Mouse (Mus musculus) monocyte, adult 2 months (primary cell): Measurements from ENCODE around the gene Dmrt1.

Experiments
- DNase-seq, 2 experiments: peaks; one replicate each; pipeline ENCODE4 v3.0.0; 2022; ENCODE audit warnings: low spot score in 2 of 2, low read depth in 1 of 2

The Dmrt1 gene

DNA sequence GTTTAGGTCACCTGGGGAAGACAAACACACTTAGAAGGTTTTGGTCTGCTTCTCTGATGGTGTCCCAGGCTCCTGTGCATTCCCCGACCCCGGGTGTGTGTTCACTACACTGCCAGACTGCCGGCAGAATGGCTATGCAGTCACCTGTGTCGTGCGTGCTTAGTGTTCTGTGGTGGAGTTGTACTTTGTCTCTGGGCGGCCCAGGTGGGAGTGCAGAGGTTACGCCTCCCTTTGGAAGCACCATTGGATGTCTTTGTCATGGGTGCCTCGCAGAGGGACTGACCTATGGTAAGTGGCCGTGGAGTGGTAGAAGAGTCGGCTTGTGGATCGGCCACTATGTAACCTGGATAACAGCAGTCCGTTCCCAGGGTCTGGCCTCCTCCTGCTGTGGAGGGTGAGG lies 59.0 kb downstream of the Dmrt1 start:
- no peak for DNase-seq

DNA sequence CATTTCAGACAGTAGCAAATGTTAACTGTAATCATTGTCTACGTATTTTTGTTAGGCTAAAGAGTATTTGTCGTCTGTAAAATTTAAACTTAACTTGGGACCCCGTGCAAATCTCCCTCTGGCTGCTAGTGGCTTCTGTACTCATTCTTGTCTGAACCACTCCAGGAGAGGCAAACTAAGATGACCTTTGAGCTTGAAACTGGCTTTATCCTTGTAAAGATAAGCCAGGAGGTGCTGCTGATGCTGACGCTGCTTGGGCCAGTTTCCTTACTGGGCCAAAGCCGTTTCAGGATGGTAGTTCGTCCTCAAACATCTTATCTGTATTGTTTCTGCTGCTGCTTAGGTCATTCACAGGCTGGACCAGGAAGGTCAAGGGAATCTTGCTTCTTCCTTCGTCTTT lies 64.4 kb downstream of the Dmrt1 start:
- no peak for DNase-seq

DNA sequence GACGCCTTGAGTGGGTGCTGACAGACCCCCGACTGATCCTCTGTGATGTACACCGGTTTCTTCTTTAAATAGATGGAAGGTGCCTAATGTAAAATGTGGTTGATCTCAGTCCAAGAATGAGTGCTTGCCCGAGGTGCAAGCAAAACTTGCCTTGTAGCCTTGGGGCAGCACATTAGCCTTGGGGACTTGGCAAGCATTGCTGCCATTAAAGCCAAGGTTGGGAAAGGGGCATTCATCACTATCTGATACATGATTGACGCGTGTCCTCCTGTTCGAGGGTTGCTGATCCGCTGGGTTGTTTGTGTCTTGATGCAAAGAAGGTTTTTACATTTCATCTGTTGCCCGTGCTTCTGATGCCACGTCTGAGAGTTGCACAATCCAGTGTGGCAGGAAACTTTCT lies 69.0 kb downstream of the Dmrt1 start:
- no peak for DNase-seq

DNA sequence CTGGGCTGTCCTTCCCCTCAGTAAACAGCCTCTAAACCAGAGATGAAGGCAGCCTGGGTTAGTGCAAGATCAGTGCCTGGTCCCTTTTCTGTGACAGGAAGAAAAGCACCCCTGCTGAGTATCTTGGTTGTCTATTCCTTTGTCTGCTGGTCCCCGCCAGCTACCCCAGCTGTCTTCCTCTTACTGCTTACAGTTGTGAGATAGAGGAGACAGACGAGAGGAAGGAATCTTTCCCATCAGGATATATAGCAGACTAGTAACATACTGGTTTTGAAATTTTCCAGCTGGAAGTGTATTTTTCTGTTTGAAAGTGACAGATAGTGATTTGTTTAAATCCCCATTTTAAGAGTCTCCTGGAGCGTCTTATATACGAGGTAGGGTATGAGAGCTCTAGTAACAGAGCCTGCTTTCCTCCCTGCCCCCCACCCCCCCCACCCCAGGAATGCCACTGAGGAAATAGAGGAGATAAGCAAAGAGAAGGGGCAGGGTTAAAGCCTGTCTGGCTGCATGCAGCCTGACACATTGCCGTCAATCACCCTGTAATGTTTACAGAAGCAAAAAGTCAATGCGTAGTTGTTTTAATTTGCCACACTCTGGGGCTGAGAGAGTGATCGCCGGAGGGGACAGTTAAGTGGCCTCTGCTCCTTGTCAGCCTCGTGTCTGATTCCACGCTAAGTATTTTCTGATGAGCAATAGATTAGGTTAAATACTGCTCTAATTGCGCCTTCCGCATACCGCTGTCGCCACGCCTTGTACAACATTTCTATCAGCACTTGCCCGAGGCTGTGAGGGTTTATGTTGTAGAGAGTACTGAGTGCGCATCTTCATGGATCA lies 69.8 kb downstream of the Dmrt1 start:
- DNase-seq, result no peak

DNA sequence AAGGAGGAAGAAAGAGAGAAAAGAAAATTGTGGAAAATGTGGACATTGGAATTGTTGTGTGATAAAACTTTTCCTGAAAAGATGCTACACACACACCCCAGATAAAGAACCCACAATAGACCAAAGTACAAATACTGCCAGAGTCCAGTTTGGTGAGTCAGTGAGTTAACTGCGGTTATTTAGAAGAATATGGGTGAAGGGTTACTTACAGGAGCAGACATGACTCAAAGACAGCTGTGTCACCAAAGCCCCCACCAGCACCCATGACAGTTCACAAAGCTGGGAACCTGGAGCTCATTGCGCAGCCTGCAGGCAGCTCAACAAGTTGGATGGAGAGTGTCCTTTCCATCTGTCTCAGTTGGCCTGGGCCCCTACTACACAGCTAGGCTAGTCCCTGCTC lies 72.9 kb downstream of the Dmrt1 start:
- DNase-seq, result no peak

DNA sequence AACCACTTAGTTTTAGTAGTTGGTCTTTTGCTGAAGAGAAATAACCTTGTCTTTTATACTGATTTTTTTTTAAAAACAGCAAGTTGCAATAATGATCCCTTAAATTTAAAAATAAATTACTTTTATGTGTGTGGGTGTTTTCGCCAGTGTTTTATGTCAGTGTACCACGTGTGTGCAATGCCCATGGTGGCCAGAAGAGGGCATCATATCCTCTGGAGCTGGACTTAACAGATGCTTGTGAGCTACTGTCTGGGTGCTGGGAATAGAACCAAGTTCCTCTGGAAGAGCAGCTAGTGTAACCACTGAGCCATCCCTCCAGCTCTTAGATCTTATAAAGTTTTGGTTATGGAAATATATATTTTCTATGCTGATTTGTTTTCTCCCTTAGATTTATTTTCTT lies 74.0 kb downstream of the Dmrt1 start:
- DNase-seq, result no peak

DNA sequence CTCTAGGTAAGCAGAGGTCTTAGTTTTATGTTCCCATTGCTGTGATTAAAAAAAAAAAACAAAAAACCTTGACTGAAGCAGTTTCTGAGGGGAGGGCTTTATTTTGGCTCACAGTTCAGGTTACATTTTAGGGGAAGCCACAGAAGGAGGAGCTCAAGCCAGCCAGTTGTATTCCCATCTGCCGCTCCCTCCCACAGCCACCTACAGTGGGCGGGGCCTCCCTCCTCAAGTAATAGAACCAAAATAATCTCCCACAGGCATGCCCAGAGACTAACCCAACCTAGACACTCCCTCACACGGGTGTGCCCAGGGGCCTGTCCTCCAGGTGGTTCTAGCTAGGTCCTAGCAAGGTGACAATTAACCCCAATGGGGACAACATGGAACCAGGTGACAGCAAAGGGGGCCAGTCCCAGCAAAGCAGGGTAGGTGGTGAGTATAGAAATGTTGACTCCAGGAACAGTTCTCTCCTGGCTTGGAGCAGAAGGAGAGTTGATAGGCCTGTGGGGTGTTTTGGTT lies 92.4 kb downstream of the Dmrt1 start:
- no peak for DNase-seq

DNA sequence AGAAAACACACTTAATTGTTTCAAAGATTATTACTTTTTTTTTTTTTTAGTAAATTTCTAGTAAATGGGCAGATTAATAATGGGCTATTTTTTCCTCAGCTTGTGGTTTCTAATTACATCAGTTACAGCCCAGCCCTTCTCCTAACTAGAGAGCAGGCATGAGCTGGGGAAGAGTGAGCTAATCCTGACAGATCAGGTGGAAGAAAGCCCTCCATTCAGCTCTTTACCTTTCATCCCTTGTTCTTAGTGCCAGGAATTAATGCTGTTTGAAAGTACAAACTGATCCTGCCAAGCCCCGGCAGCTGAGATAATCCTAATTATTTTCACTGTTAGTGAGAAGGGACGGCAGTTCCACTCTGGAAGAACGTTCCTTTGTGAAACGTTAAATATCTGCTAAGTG lies 93.2 kb downstream of the Dmrt1 start:
- DNase-seq, result no peak

DNA sequence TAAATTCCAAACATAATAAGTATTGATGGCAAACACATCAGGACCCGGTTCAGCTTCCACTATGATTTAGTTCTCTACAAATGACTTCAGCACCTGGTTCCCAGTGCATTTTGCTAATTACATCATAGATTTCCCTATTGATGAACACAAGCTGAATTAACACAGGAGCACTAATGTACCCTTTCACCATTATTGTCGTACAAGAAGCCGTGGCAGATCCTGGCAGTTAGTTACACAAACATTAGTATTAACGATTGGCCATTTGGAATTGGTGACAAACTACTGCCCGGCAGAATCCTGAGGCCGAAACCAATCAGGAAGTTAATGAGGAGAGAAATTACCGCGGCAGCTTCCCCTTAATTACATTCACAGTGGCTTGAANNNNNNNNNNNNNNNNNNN lies 96.5 kb downstream of the Dmrt1 start:
- no peak for DNase-seq

DNA sequence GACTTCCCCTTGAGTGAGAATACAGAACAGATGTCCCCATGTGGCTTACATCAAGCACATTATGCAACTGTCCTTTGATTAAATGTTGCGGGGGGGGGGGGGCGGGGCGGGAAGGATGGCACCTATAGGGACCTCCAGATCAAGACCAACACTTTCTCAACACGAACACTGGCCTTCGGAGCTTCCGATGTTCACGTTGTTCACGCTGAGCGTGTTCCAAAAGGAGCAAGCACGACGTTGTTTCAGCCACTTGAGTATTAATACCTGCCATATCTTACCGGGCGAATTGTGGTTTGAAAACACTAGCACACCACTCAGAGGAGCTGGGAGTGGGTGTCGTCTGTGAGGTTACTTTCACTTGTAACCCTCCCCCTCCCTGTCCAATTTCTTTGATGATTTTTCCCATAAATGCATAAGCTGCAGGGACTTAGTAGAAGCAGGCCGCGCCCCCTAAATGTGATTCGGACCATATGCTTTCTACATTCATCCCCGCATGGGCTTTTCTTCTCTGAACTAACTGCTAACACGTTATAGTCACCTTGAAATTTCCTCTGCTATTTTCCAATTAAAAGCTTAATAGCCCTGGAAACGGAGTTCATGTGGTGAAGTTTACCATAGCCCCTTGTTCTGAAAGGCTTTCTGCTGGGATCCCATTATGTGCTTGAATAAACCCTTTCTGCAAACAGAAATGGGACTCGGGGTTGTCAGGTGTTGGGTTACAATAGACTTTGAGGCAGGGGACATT lies 102.2 kb downstream of the Dmrt1 start:
- DNase-seq, result no peak

DNA sequence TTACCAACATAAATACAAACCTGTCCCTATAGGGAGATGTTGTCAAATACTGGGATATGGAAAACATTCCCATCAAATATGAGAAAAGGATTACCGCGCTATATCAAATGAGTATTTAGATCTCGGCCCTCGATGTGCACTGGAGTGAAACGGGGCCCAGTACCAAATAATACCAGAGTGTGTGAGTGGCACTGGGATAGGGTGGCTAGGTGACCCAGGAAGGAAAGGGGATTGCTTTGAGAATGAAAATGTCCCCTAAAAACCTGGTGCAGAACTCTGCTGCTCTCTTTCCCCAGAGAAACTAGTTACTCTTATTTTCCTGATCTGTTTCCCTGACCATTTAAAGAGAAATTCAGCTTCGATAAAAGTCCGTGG lies 102.8 kb downstream of the Dmrt1 start:
- no peak for DNase-seq

DNA sequence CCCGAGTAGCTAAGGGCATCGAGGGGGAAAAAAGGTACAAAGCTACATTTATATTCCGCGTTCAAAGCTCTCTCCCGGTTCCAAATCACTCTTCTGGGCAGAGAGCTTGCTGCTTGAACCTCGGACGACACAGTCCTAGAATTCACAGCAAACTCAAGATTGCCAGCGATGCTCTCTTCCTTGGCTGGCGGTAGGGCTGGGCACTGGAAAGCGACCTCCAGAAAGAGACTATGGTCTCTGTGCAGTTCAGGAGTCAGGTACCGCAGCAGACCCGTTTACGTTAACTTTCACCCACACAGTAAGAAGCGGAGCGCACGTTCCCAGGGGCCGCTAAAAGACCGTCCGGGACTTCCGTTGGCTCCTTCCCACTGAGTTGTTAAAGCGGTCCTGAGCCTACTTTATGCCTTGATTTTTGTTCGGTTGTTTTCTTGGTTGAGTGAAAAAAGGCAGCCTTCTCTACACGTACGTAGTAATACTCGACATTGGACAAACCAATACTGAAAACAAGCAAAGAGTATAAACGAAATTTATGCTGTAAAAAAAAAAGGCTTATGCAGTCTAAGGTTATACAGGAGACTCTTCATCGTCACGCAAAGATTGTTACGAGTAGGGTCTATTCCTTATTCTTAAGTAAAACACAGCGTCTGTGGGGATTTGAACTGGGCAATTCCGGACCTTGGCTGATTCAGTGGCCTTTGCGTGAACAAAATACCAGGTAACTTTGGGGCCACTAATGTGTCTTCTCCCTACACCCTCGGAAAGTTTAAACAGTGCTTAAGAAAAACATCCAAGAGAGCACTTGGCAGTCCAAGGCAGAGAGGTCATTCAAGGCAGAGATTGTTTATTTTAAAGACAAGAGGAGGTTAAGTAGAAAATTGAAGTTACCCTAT lies 103.8 kb downstream of the Dmrt1 start:
- no peak for DNase-seq

DNA sequence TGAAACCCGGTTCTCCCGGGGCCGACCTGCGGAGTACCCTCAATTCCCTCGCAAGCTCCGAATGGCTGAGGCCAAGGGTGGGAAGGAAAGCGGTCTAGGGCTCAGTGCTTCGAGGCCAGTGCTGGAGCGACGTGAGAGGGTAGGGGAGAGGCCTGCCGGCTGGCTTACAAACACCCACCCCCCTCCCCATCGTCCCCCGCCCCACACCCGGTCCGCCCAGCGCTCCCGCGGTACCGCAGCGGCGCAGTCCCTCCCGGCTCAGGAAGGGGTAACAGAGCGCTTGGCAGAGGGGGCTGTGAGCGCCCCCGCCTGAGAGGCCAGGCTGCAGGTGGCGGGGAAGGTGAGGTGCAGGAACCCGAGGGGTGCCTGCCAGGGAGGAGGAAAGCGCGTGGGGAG lies 104.6 kb downstream of the Dmrt1 start, which contains the start of gene Dmrt3:
Gene Dmrt3 (plus strand): TSS at position 287 of the 396 bp plus-strand sequence.
- no peak for DNase-seq

DNA sequence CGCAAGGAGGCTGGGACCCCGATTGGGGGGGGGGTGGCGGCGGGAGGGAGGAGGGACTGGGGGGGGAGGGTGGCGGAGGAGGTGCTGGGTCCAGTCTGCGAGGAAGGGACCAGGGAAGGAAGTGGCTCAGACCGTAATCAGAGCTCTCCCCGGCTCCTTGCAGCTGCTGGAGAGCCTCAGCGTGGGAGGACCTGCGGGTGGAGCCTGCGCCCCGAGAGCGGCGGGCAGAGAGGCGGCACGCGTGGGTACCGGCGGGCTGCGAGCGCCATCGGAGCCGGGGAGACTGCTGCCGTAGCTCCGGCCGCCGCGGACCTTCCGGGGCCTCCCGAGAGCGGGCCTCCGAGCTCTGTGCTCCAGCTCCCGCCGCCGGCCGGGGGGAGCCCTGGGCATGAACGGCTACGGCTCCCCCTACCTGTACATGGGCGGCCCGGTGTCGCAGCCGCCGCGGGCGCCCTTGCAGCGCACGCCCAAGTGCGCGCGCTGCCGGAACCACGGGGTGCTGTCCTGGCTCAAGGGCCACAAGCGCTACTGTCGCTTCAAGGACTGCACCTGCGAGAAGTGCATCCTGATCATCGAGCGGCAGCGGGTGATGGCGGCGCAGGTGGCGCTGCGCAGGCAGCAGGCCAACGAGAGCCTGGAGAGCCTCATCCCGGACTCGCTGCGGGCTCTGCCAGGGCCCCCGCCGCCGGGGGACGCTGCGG lies 105.1 kb downstream of the Dmrt1 start:
- no peak for DNase-seq

DNA sequence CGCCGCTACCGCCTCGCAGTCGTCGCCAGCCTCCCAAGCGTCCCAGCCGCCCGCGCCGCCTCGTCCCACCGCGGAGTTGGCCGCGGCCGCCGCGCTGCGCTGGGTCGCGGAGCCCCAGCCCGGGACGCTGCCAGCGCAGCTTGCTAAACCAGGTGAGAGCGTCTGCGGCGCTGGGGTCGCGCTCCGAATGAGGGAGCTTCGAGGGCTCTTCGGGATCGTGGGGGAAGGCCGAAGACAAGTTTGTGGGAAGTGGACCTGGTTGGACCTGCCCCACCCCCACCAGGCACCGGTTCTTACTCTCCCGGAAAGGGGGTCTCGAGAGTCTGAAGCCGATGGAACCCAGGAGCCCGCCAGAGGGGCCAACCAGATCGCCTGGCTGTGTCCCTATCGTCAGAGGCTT lies 105.7 kb downstream of the Dmrt1 start:
- no peak for DNase-seq

DNA sequence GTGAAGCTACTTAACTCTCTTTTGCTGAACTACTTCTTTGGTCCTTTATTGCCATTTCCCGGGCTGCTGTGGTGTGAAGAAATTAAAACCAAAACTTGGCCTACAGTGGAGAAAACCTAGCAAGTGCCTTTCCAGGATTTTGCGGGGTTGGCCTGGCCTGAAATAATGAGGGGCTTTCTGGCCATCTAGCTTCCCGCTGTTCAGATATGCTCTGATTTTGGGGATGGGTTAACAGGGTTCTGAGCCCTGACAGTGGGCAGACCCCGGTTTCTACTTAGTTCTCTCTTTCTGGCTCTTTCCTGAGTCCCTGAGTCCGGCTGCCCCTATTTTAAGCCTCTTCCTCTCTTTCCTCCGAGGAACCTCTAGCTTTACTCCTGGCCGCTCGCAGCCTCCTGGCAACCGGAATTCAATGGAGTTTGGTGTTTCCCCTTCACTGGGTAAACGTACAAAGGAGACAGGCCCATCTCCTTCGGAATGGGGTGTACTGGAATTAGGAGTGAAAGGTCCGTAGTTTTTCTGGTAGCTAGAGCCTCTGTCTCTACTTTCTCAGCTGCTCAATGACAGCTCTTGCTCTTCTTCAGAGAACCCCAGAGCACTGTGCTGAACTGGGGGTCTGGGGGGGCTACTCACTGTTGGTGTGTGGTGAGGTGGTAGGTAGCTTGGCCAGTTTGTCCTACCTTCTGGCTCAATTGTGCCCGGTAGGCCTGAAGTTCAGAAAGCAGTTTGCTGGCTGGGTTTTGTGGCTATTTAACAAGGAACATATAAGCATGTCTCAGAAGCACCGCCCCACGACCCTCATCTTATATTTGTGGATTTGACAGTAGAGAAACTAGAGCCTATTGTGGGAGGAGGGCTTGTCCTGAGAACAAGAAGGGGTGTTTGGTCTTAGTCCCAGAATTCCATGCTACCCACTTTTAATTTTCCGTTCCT lies 106.7 kb downstream of the Dmrt1 start:
- DNase-seq, result no peak

DNA sequence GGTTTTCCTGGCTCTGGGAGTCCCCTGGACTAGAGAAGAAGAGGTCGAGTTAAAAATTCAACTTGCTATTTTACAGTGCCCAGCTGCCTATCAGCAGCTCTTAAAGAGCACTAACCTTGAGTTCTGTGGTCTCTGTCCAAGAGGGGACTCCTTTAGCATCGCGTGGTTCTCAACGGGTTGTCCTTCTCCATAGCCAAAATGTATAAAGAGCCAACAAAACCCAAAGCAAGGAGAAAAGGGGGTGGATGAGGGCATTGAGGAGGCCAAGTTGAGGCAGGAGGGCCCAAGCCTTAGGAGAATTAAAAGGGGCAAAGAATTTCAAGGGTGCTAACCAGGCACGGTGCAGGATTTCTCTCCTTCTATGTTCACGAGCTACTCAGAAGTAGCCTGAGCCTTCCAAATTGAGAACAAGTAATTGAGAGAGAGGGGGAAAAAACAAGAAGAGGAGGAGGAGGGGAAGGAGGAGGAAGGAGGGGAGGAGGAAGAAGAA lies 107.4 kb downstream of the Dmrt1 start:
- DNase-seq, result no peak

DNA sequence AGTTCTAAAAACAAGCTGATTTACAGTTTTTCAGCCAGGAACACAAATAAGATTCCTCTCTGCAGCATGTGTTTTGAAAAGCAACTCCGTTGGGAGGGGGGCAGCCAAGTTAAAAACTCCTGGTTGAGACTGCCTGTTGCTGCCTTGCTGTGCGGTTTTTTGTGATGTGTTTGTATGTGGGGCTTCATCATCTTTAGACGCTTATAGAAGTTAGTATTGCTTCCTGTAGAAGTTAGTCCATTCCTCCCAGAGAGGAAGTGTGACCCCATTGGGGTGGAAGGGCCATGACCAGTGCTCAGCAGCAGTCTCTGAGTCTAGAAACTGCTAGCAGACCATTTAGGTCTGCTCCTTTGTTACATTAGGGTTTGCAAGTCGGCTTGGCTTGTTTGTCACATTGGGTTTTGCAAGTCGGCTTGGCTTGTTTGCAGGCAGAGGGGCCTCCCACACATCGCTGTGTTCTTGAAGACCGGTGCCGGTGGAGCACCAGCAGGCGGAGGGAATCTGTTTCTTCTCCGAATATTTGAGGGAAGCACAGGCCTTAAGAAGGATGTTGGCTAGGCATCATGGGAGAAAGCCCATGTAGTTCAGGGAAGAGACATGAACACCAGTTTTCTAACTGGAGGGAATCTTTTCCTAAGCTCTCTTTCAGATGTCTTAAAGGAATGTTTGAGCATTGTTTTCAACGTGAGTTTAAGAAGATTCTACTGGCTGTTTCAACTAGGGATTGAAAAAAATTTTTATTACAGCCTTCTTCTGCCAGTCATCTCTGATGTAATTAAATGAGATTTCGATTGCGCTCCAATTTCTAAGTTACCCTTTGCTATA lies 108.3 kb downstream of the Dmrt1 start:
- no peak for DNase-seq

DNA sequence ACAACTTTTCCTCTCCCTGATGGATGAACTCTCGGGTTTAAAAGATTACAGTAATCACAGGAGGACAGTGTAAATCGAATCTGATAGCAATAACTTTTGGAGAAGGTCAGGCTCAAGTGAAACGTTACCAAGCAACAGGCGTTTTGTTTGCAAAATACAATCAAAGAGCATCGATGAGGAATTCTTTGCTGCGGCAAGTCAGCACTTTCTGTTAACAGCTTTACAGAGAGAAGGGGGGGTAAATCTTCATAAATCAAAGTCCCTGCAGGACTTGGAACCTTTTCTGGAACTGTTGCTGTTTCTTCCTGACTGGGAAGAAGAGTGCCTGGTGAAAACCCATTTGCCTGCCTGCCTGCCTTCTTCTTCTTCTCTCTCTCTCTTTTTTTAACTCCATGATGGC lies 110.5 kb downstream of the Dmrt1 start:
- no peak for DNase-seq
